Mouse (Mus musculus) forebrain, embryonic 13.5 days (tissue): ENCODE results near the gene Polr2c. TPM values are rescaled to one million over a fixed set of nuclear protein-coding genes. Genes with fewer than 3 reads are reported as not detected.

ENCODE experiments used
- ATAC-seq: fragments of 200-750 bp; cut with Nextera tagmentation; 2 replicates; pipeline ENCODE4 v1.8.0; 2017
- H3K27ac ChIP-seq: fragments of 300-500 bp; sonication (generic); 2 replicates; pipeline ENCODE4 v1.5.1; 2015; ENCODE audit warnings: inconsistent platforms, mild to moderate bottlenecking, moderate library complexity
- H3K27me3 ChIP-seq: fragments of 300-500 bp; sonication (generic); 2 replicates; pipeline ENCODE4 v1.6.1; 2015; ENCODE audit warnings: mild to moderate bottlenecking, inconsistent platforms
- H3K36me3 ChIP-seq: fragments of 300-500 bp; sonication (generic); 2 replicates; pipeline ENCODE4 v1.6.1; 2015; ENCODE audit warnings: mild to moderate bottlenecking, inconsistent platforms; ENCODE audit not compliant: poor library complexity, severe bottlenecking
- H3K4me1 ChIP-seq: fragments of 300-500 bp; sonication (generic); 2 replicates; pipeline ENCODE4 v1.6.1; 2015; ENCODE audit warnings: inconsistent platforms
- H3K4me2 ChIP-seq: fragments of 300-500 bp; sonication (generic); 2 replicates; pipeline ENCODE4 v1.6.1; 2015; ENCODE audit warnings: inconsistent platforms, mild to moderate bottlenecking, moderate library complexity
- H3K4me3 ChIP-seq: fragments of 300-500 bp; sonication (generic); 2 replicates; pipeline ENCODE4 v1.5.1; 2015; ENCODE audit warnings: mild to moderate bottlenecking, inconsistent platforms
- H3K9ac ChIP-seq: fragments of 300-500 bp; sonication (generic); 2 replicates; pipeline ENCODE4 v1.6.1; 2015; ENCODE audit warnings: mild to moderate bottlenecking, inconsistent platforms
- H3K9me3 ChIP-seq: fragments of 300-500 bp; sonication (generic); replicated peaks from 2 replicates; pipeline ENCODE4 v1.6.1; 2016; ENCODE audit warnings: inconsistent platforms
- WGBS: fragments of 180-500 bp; shearing (Covaris S2); methylation state at CpG from one replicate; pipeline ENCODE4 v1.1.7; 2015; 5-methylcytosine and 5-hydroxymethylcytosine counted together
- polyA plus RNA-seq: library from polyadenylated mRNA; unstranded; fragments of >200 nt; fragmentation: Nextera tagmentation; extraction: Ambion mirVana; gene quantifications from 2 replicates; pipeline ENCODE4 v1.2.1, GENCODE M21; 2015

Polr2c gene
- polyA plus RNA-seq = 170 TPM in 2 replicates

DNA sequence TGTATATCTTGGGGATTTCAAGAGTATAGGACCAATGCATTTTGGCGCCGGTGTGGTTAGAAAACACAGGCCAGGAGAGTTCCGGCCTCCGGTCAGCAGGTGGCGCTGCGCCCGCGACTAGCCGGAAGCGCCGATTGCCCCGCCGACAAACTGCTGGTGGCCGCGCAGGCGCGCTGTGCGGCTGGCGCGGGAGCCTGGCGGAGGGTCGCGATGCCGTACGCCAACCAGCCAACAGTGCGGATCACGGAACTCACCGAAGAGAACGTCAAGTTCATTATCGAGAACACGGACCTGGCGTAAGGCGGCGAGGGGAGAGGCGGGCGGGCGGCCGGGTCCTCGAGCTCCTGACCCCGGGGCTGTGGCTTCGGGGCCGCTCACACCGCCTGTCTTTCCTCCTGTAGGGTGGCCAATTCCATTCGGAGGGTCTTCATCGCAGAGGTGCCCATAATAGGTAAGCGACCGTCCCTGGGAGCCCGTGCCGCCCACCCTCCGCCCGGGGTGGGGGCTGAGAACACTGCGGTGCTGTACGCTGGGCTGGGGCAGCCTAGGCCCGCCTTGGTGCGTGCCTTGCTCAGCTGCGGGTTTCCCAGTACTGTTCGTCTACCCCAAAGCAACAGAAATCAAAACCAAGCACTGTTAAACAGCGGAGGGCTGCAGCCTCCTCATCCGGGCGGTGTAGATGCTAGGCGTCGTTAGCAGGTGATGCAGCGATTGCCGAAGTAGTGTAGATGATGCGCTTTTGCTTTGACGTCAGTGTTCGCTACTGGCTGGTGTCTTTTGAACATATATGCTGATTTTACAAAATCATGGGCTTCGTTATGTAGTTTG lies at the start of gene Polr2c:
TSS of gene Polr2c (plus strand) at position 105 of the 828 bp plus-strand sequence.
- Histone ChIP-seq H3K4me1 (peaks cover 17% of the 10 kb centered on the region), H3K4me2 (peak within 1 kb of the TSS; percentile 92), H3K4me3 (peak within 1 kb of the TSS; percentile 97), H3K36me3 (peaks cover 52% of the 10 kb centered on the region), H3K27ac (peak within 1 kb of the TSS; percentile 64), H3K9me3 (no peaks in the 10 kb centered on the region), H3K27me3 (no peaks in the 10 kb centered on the region), H3K9ac (peak within 1 kb of the TSS; percentile 98)
- peak; percentile 87 for ATAC-seq
- WGBS = under 1% methylated on average over 56 of the region's 68 CpGs

DNA sequence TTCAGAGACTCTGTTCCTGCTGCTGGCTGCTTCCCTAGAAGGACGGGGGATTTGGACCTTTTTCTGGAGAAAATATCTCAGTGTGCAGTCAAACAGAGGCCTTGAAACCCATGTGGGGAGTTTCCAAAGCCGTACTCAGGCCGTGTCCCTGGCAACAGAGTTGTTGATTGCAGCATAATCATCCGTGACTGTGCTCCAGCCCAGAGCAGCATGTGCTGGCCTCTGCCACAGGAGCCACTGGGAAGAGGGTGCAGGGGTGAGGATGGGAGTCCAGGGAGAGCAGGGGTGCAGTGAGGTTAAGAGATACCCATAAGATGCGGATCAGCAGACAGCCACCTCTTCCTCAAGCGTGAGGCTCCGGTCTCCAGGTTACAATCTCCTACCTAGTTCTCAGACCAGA lies 49.7 kb upstream of the Polr2c start:
- H3K4me3 ChIP-seq = no peak overlapping the region
- no peaks in the 10 kb centered on the region for H3K36me3 ChIP-seq
- H3K9ac ChIP-seq = no peak overlapping the region; the same call in 1 of the 2 replicates
- no peak overlapping the region for H3K27ac ChIP-seq
- ATAC-seq = no peak
- peaks cover 4% of the 10 kb centered on the region; the same call in 1 of the 2 replicates for H3K4me1 ChIP-seq
- H3K9me3 ChIP-seq = no peaks in the 10 kb centered on the region
- H3K4me2 ChIP-seq = no peak overlapping the region
- 72% methylated on average over 7 of the region's 7 CpGs for WGBS
- no peaks in the 10 kb centered on the region for H3K27me3 ChIP-seq

DNA sequence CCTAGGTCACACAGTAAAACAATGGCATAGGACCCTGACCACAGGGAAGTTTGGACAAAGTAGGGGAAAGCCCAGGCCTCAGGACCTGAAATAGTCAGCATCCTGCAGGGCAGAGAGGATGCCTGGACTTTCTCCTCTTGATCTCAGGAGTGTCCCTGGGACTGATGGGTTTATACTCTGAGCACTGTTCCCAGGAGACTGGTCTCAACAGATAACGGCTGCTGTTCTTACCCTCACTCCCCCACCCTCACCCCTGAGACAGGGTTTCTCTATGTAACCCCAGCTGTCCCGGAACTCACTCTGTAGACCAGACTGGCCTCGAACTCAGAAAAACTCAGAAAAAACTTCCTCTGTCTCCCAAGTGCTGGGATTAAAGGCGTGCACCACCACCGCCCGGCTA lies 48.9 kb upstream of the Polr2c start:
- Histone ChIP-seq H3K4me3 (no peak overlapping the region), H3K9ac (no peak overlapping the region), H3K27ac (no peak overlapping the region), H3K36me3 (no peaks in the 10 kb centered on the region), H3K27me3 (no peaks in the 10 kb centered on the region), H3K9me3 (no peaks in the 10 kb centered on the region), H3K4me2 (no peak overlapping the region), H3K4me1 (peaks cover 6% of the 10 kb centered on the region; the same call in 1 of the 2 replicates)
- ATAC-seq = no peak
- 86% methylated on average over 6 of the region's 6 CpGs for WGBS

DNA sequence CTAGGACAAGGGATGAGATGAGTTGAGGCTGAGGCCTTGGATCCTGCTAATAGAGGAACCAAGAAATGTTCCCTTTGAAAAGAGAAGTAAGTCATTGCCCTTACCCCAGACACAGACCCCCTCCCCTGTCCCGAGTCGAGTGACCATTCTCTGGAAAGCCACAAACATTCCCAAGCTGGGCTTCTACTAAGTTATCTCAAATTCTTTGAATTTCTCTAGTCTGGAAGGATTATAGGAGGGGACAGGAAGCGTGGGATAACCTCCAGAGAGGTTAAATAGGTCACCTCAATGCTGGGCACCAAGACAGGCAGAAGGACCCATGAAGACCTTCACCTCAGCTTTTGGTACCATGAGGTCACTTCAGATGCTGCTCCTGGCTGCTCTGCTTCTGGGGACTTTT lies 47.1 kb upstream of the Polr2c start, which contains the start of gene Ccl17:
TSS of gene Ccl17 (plus strand) at position 301 of the 400 bp plus-strand sequence.
- Histone ChIP-seq H3K9ac (no peak within 1 kb of the TSS), H3K27ac (no peak within 1 kb of the TSS), H3K4me1 (peaks cover 6% of the 10 kb centered on the region; the same call in 1 of the 2 replicates), H3K36me3 (no peaks in the 10 kb centered on the region), H3K4me2 (no peak within 1 kb of the TSS), H3K27me3 (no peaks in the 10 kb centered on the region), H3K9me3 (no peaks in the 10 kb centered on the region), H3K4me3 (no peak within 1 kb of the TSS)
- WGBS = 84% methylated on average over 3 of the region's 3 CpGs
- no peak for ATAC-seq

DNA sequence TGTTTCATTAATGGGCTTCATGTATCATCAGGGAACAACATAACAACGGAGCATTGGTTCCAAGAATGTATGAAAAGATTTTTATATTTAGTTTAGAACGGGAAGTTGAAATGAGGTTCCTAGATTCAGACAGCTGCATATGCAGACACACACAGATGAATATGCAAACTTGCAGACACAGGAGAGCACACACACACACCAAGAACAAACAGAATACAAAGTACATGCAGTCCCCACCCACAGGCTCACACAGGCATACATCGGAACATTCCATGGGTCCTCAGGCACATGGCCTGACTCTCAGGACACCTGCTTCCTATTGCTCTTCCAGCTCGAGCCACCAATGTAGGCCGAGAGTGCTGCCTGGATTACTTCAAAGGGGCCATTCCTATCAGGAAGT lies 46.4 kb upstream of the Polr2c start:
- H3K27ac ChIP-seq = no peak overlapping the region
- peaks cover 6% of the 10 kb centered on the region; the same call in 1 of the 2 replicates for H3K4me1 ChIP-seq
- H3K4me3 ChIP-seq = no peak overlapping the region
- no peaks in the 10 kb centered on the region for H3K36me3 ChIP-seq
- 85% methylated on average over 5 of the region's 5 CpGs for WGBS
- H3K9me3 ChIP-seq = no peaks in the 10 kb centered on the region
- ATAC-seq = no peak
- no peaks in the 10 kb centered on the region for H3K27me3 ChIP-seq
- H3K9ac ChIP-seq = no peak overlapping the region
- H3K4me2 ChIP-seq = no peak overlapping the region

DNA sequence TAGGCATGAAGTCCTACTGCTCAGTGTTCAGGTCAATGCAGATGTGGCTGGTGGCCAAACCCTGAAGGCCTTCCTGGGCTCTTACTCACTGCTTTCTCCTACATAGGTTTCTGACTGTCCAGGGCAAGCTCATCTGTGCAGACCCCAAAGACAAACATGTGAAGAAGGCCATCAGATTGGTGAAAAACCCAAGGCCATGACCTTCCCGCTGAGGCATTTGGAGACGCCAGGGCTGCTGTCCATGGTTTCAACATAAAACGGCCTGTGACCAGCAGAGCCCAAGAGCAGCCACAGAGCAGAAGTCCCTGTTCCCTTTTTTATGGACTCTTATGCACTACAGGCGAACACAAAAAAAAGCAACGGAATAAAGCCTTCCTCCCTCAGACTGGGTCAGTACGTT lies 45.6 kb upstream of the Polr2c start:
- Histone ChIP-seq H3K36me3 (no peaks in the 10 kb centered on the region), H3K4me2 (no peak overlapping the region), H3K4me1 (peaks cover 6% of the 10 kb centered on the region; the same call in 1 of the 2 replicates), H3K27me3 (no peaks in the 10 kb centered on the region), H3K9ac (no peak overlapping the region), H3K9me3 (no peaks in the 10 kb centered on the region), H3K27ac (no peak overlapping the region), H3K4me3 (no peak overlapping the region)
- no peak for ATAC-seq
- 85% methylated on average over 6 of the region's 6 CpGs for WGBS

DNA sequence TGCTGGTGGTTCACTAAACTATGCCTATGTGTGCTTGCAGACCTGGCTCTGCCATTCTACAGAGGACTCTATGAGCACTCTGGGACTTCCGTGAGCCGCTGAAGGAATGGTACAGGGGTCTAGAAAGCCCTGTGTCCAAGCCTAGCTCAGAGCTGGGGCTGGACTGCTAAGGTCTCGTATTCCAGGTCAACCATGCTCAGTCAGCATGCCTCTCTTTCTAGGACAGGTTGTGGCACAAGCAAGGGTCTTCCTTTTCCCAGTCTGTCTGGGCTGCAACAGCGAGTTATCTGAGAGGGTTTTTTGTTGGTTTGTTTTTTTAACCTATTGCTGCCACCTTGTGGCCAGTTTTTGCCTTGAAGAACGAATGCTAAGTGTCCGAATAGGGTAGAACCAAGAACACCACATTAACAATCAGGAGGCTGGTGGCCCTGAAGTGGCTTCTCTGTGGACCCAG lies 44.6 kb upstream of the Polr2c start:
- H3K4me3 ChIP-seq = peak overlapping the region; percentile 26
- peak overlapping the region; percentile 10; the same call in 1 of the 2 replicates for H3K27ac ChIP-seq
- H3K4me2 ChIP-seq = peak overlapping the region; percentile 49
- H3K4me1 ChIP-seq = peaks cover 6% of the 10 kb centered on the region; the same call in 1 of the 2 replicates
- ATAC-seq = peak; percentile 76
- peak overlapping the region; percentile 36 for H3K9ac ChIP-seq
- no peaks in the 10 kb centered on the region for H3K27me3 ChIP-seq
- H3K9me3 ChIP-seq = no peaks in the 10 kb centered on the region
- WGBS = 26% methylated on average over 6 of the region's 6 CpGs
- H3K36me3 ChIP-seq = no peaks in the 10 kb centered on the region

DNA sequence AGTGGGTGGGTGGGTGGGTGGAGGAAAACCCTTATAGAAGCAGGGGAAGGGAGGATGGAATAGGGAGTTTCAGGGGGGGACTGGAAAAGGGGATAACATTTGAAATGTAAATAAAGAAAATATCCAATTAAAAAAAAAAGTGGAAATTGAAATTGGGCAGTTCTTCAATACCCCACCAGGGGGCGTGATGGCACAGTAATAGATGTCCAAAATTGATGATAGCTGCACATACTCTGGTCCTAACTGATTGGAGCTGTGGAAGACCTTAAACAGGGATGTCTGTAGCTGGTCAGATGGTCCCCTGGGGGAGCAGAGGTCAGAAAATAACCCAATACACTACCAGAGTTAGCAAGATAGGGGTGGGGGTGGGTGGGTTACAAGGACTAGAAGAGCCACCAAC lies 42.7 kb upstream of the Polr2c start:
- H3K36me3 ChIP-seq = no peaks in the 10 kb centered on the region
- ATAC-seq = no peak
- H3K27me3 ChIP-seq = no peaks in the 10 kb centered on the region
- peaks cover 6% of the 10 kb centered on the region; the same call in 1 of the 2 replicates for H3K4me1 ChIP-seq
- WGBS = 0% methylated on average over 1 of the region's 1 CpGs
- no peaks in the 10 kb centered on the region for H3K9me3 ChIP-seq
- no peak overlapping the region for H3K4me2 ChIP-seq
- no peak overlapping the region for H3K9ac ChIP-seq
- H3K27ac ChIP-seq = no peak overlapping the region
- H3K4me3 ChIP-seq = no peak overlapping the region

DNA sequence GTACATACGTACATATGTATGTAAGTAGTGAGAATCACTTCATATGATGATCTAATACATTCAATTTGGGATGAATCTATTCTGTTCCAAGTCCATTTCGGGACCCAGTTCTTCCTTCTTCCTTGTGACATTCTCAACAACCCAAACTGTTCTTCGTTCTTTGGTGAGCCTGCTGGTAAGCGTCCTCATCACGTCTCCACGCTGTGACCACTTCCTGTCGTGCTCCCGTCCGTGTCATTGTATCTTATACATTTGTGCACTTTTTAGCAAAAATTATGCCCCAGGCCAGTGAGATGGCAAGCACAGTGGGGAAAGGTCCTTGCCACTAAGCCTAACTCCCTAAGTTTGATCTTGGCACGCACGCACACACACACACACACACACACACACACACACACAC lies 39.3 kb upstream of the Polr2c start:
- no peaks in the 10 kb centered on the region for H3K9me3 ChIP-seq
- H3K9ac ChIP-seq = no peak overlapping the region
- no peaks in the 10 kb centered on the region for H3K4me1 ChIP-seq
- WGBS = 93% methylated on average over 11 of the region's 11 CpGs
- no peaks in the 10 kb centered on the region for H3K27me3 ChIP-seq
- H3K4me3 ChIP-seq = no peak overlapping the region
- H3K36me3 ChIP-seq = peaks cover 24% of the 10 kb centered on the region
- no peak overlapping the region for H3K27ac ChIP-seq
- H3K4me2 ChIP-seq = no peak overlapping the region
- ATAC-seq = no peak

DNA sequence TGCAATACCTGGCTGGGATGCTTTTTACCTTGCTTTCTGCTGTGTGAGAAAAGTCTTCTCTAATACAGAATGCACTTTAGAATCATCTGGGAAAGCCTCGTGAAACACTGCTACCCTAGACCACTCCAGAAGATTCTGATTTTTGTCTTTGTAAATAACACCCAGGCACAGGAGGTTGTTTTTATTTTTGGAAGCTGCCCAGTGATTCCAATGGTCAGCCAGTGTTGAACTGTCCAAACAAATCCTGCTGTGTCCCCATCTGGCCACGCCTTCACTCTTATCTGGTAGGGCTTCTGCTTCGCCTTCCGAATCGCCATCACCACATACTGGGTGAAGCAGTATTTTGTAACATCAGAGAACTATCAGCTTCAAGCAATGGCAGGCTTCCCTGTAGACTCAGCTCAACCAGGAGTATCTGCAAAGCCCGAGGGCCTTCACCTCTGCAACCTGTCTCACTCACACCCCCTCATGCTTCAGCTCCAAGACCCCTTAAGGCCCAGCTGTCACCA lies 37.5 kb upstream of the Polr2c start:
- Histone ChIP-seq H3K36me3 (peaks cover 41% of the 10 kb centered on the region), H3K4me2 (no peak overlapping the region), H3K27me3 (no peaks in the 10 kb centered on the region), H3K4me1 (no peaks in the 10 kb centered on the region), H3K9ac (no peak overlapping the region), H3K4me3 (no peak overlapping the region), H3K9me3 (no peaks in the 10 kb centered on the region), H3K27ac (no peak overlapping the region)
- WGBS = 91% methylated on average over 6 of the region's 6 CpGs
- no peak for ATAC-seq

DNA sequence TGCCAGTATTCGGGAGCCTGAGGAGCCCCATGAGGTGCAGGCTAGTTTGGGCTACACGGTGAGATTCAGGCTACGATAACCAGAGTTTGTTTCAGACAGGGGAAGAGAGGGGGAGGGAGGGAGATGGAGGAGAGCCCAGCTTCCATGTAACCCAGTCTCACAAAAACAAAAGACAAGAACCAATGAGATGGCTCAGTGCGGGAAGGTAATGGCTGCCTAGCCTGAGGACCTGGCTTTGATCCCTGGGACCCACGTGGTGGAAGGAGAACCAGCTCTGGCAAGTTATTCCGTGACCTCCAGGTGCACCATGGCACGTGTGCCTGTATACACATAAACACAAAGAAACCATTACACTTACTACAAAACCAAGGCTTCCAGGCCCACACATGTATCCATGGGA lies 36.7 kb upstream of the Polr2c start:
- Histone ChIP-seq H3K4me3 (no peak overlapping the region), H3K4me1 (no peaks in the 10 kb centered on the region), H3K27ac (no peak overlapping the region), H3K9me3 (no peaks in the 10 kb centered on the region), H3K4me2 (no peak overlapping the region), H3K9ac (no peak overlapping the region), H3K36me3 (peaks cover 49% of the 10 kb centered on the region), H3K27me3 (no peaks in the 10 kb centered on the region)
- WGBS = 92% methylated on average over 7 of the region's 7 CpGs
- ATAC-seq = no peak

DNA sequence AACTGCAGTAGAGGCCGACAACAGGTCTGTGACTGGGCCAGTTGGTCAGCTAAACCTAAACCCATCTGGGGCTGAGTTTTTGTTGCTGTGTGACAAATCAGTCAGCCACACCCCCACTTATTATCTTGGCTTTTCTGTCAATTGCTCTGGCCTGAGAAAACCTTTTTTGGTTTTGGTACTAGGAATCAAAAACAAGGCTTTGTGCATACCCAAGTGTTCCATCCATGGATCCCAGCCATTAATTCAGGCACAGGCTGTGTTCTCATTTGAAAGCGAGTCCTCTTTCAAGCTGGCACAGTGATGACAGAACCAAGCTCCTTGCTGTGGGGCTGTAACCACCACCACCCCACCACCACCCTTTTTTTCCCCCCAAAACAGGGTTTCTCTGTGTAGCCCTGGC lies 35.9 kb upstream of the Polr2c start:
- Histone ChIP-seq H3K4me2 (no peak overlapping the region), H3K4me3 (no peak overlapping the region), H3K9me3 (no peaks in the 10 kb centered on the region), H3K9ac (no peak overlapping the region), H3K27ac (no peak overlapping the region), H3K27me3 (no peaks in the 10 kb centered on the region), H3K4me1 (no peaks in the 10 kb centered on the region), H3K36me3 (peaks cover 57% of the 10 kb centered on the region)
- WGBS = 92% methylated on average over 2 of the region's 2 CpGs
- no peak for ATAC-seq
